Mouse (Mus musculus): ENCODE measurements around the gene Selenon.
"Not testable (repeated sequence)": the region's sequence is repeated elsewhere in the genome, so short reads cannot be mapped to it uniquely, and the experiment has no call there.

Gene Selenon

DNA sequence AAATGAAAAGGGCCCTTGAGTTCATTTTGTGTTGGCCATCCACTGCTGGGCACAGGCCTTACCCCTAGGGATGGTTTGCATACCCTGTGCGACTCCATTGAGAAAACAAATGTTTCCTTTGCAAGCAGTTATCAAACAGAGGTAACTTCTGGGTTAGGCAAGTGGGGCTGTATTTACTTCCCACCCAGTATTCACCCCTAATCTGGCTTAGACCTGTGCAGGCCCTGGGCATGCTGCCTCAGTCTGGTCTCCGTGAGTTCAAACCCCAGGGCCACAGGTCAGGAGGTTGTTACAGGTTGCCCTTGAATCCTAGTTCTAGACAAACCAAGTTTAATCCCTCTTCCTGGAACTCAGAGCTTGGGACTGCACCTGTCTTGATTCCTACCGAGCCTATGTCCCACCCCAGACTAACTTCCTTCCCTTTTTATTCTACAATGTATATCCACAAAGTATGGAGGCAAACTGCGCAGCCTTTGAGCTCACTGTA lies 46.6 kb downstream of the Selenon start:
- DNase-seq = no peak

DNA sequence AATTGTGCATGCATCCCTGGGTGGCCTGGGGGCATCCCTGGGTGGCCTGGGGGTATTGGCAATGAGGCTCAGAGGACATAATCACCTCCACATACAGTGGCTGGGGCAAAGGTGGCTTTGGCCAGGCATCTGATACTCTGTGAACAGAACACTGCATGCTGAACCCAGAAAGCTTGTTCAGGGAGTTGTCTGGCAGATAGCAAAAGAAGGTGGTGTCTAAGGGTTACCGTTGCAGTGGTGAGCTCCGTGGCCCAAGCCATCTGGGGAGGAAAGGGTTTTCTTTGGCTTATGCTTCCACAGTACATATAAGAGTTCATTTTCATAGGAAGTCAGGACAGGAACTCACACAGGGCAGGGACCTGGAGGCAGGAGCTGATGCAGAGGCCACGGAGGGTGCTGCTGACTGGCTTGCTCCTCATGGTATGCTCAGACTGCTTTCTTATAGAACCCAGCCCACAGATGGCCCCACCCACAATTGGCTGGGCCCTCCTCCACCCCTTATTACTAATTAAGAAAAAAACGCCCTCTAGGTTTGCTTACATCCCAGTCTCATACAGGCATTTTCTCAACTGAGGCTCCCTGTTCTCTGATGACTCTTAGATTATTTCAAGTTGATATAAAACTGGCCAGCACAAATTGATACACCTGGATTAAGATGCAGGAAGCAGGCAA lies 48.1 kb downstream of the Selenon start:
- DNase-seq = no peak

DNA sequence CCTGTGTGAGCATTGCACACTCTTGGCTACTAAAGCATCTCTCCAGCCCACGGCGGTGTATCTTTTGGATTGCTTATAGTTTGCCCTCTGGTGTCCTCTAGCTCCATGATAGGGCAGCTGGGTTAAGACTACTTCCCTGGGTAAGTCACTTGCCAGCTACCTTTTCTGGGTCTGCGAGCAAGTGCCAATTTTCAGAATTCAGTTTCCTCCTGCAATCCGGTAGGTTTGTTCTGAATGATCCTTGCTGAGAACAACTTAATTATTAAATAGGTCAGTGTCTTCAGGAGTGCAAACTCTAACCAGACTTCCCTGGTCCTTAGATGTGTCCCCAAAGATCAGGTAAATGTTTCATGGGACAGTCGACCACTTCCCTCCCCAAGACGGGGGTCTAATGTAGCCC lies 50.9 kb downstream of the Selenon start:
- DNase-seq = no peak

DNA sequence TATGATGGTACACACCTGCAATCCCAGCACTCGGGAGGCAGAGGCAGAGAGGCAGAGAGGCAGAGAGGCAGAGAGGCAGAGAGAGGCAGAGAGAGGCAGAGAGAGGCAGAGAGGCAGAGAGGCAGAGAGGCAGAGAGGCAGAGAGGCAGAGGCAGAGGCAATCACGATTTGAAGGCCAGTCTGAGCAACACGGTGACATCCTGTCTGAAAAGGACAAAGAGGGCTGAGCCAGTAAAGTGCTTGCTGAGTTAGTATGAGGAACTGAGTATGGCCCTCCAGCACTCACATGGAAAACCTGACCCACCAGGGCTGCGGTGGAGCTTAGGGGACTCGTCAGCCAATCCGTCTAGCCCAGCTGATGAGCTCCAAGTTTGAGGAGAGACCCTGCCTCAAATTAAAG lies 53.0 kb downstream of the Selenon start:
- DNase-seq = not testable (repeated sequence)

DNA sequence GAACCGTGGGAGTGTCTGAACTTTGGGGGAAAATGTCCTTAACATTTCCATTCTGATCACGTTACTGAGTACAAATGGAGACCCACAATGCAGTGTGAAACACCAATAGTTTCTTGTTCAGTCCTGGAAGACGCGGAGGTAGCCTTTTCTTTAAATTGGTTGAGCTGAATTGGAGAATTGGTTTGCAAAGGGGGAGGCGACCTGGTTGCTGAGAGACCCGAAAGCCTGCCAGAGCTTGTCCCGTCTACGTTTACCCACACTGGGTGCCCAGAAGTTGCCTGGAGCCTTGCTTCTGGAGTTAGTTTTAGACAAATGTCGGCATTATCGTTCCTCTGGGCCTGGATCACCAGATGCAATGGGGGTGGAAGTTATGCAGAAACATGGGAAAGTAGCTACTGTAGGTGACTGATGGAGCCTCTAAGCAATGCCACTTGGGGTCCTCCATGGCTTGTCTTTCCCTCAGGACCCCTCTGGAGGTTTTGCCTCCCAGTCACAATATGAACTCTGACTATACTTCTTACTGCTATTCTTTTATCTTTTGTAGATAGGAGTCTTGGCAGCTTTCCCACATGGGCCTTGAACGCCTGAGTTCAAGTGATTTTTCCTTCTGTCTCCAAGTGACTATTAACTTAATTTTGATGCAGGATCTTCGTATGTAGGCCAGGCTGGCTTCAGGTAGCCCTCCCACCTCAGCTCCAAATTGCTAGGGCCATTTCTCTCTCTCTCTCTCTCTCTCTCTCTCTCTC lies 53.8 kb downstream of the Selenon start:
- no peak for DNase-seq

GRCm38 (mm10) chr4:134497223-134497622 lies 54.7 kb downstream of the Selenon start:
- DNase-seq = no peak

- peak; percentile 58 for DNase-seq
Measured at GRCm38 (mm10) chr4:134496595-134497210, 55.3 kb downstream of the Selenon start, which contains the start of gene Paqr7. Paqr7 (plus strand) TSS chr4:134496697.

DNA sequence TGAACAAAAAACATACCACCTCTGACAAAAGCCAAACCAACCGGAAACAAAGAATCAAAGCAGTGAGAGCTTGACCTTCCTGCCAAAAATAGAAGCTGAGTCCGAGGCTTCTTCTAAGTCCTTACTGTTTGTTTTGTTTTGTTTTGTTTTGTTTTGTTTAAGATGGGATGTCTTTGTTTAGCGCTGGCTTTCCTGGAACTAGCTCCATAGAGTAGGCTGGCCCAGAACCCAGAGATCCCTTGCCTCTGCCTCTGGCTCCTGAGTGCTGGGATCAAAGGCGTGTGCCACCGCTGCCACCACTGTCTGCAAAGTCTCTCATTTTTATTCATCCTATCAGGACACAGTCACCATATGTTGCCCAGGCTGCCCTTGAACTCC lies 56.4 kb downstream of the Selenon start:
- DNase-seq = no peak

GRCm38 (mm10) chr4:134494780-134495545 lies 57.0 kb downstream of the Selenon start:
- no peak for DNase-seq

GRCm38 (mm10) chr4:134494161-134494560 lies 57.8 kb downstream of the Selenon start:
- not testable (repeated sequence) for DNase-seq

DNA sequence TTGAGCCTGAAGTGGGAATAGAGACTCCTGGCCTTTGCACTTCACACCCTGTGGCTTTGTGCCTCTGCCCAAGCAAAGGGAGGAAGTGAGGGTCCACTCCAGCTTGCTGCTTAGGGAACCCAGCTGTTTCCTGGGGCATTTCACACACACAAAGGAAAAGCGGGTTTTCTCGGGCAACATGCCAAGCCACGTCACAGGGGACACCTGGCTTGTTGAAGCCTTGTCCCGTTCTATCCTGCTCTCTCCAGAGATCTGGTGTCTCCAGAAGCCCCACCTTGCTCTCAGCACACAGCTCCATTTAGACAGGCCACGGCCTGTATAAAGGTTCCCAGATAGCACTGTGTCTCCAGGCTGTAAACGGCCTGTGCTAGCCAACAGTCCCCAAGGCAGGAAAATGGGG lies 60.2 kb downstream of the Selenon start:
- no peak for DNase-seq

DNA sequence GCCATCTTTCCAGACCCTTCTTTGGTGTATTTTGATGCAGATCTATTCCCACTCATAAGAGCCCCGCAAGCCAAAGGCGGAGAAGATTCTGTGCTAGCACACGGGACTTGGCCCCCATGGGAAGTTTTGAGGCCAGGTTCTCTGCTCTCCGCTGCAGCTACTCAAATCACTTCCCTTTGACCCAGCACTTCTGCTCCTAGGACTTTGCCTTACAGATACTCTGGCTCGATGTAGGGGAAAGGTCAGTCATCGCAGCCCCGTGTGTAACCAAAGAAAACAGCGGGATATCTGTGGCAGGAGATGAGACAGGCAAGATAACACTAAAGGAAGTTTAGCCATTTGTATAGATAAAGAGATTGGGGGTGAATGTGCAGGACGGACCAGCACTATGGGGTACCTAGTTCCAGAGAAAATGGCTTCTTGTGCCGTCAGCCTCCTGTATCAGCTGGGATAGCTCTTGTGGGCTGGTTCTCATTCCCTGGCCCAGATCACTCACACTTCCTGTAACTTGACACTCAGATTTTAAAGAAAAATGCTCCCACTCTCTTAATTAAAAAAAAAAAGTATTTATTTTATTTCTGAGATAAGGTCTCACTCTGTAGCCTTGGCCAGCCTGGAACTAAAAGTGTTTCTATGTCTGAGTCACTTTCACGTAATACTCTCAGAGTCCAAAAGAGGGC lies 61.8 kb downstream of the Selenon start:
- DNase-seq = no peak

GRCm38 (mm10) chr4:134488211-134488610 lies 63.8 kb downstream of the Selenon start:
- DNase-seq = no peak
